Mouse (Mus musculus) kidney, embryonic 15.5 days (tissue): ENCODE results near the gene Sgsh. TPM values are rescaled to one million over a fixed set of nuclear protein-coding genes. Genes with fewer than 3 reads are reported as not detected.
"Not testable (repeated sequence)": the region's sequence is repeated elsewhere in the genome, so short reads cannot be mapped to it uniquely, and the experiment has no call there.

Source experiments
- ATAC-seq: fragments of 200-750 bp; cut with Nextera tagmentation; replicated peaks from 2 replicates; pipeline ENCODE4 v1.8.0; 2017; ENCODE audit warnings: moderate TSS enrichment; ENCODE audit not compliant: low FRiP score
- H3K27ac ChIP-seq: fragments of 300-500 bp; sonication (generic); 2 replicates; pipeline ENCODE4 v1.5.1; 2015; ENCODE audit warnings: mild to moderate bottlenecking, inconsistent platforms
- H3K27me3 ChIP-seq: fragments of 300-500 bp; sonication (generic); 2 replicates; pipeline ENCODE4 v1.6.1; 2015; ENCODE audit warnings: inconsistent platforms
- H3K36me3 ChIP-seq: fragments of 300-500 bp; sonication (generic); 2 replicates; pipeline ENCODE4 v1.6.1; 2015; ENCODE audit warnings: inconsistent platforms
- H3K4me1 ChIP-seq: fragments of 300-500 bp; sonication (generic); 2 replicates; pipeline ENCODE4 v1.6.1; 2015; ENCODE audit warnings: inconsistent platforms
- H3K4me2 ChIP-seq: fragments of 300-500 bp; sonication (generic); 2 replicates; pipeline ENCODE4 v1.6.1; 2015; ENCODE audit warnings: moderate library complexity, mild to moderate bottlenecking, inconsistent platforms
- H3K4me3 ChIP-seq: fragments of 300-500 bp; sonication (generic); replicated peaks from 2 replicates; pipeline ENCODE4 v1.5.1; 2015; ENCODE audit warnings: mild to moderate bottlenecking, inconsistent platforms
- H3K9ac ChIP-seq: fragments of 300-500 bp; sonication (generic); 2 replicates; pipeline ENCODE4 v1.6.1; 2015; ENCODE audit warnings: mild to moderate bottlenecking, inconsistent platforms
- H3K9me3 ChIP-seq: fragments of 300-500 bp; sonication (generic); replicated peaks from 2 replicates; pipeline ENCODE4 v1.6.1; 2016; ENCODE audit warnings: inconsistent platforms
- WGBS: fragments of 180-500 bp; shearing (Covaris S2); methylation state at CpG from one replicate; pipeline ENCODE4 v1.1.7; 2015; ENCODE audit warnings: mixed read lengths; 5-methylcytosine and 5-hydroxymethylcytosine counted together
- polyA plus RNA-seq: library from polyadenylated mRNA; unstranded; fragments of >200 nt; fragmentation: Nextera tagmentation; extraction: Ambion mirVana; gene quantifications from 2 replicates; pipeline ENCODE4 v1.2.1, GENCODE M21; 2015

Sgsh gene
- polyA plus RNA-seq, 1 experiment from 2014 or later: 6.6 TPM

DNA sequence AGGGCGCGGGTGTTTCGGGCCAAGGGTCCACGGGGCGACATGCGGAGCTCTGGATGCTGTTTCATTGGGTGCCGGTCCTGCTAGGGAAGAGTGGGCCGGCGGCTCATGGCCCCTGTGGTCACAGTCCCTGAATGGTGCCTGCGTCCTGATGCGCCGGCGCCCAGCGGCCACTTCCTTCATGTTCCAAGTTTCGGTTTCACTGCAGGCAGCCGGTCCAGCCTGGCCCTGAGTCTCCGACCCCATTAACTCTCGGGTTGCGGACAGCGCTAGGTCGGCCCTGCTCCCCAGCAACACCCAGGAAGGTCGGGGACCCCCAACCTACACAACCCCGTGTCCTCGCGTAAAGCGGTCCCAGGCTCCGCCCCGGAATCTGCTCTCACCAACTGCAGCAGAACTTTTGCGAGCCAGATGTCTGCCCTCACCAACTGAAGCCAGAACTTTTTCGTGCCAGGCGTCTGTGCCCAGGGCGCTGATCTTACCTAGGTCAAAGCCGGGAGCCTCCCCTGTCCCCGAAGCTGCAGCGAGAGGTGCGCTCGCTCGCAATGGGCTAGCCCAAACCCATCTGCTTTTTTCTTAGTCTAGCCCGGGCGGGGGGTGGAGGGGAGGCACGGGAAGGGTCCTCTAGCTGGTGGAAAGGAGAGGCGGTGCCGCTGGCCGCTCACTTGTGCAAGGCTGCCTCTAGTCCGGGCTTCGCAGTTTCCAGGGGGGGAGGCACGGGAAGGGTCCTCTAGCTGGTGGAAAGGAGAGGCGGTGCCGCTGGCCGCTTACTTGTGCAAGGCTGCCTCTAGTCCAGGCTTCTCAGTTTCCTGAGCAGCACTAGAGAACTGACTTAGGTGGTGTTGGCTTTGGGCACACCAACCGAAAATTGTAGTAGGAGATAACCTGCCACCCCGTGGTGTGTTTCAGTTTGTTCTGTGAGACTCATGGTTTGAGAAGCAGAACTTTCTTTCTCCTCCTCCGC, 35.2 kb upstream of the Sgsh start:
- H3K27ac ChIP-seq: peak overlapping the region; percentile 89
- peaks cover 40% of the 10 kb centered on the region for H3K27me3 ChIP-seq
- WGBS: 3% methylated on average over 53 of the region's 53 CpGs
- peak overlapping the region; percentile 98 for H3K4me2 ChIP-seq
- H3K9ac ChIP-seq: peak overlapping the region; percentile 63
- H3K36me3 ChIP-seq: no peaks in the 10 kb centered on the region
- H3K4me3 ChIP-seq: peak overlapping the region; percentile 70
- no peaks in the 10 kb centered on the region for H3K9me3 ChIP-seq
- ATAC-seq: peak; percentile 35
- H3K4me1 ChIP-seq: peaks cover 53% of the 10 kb centered on the region

DNA sequence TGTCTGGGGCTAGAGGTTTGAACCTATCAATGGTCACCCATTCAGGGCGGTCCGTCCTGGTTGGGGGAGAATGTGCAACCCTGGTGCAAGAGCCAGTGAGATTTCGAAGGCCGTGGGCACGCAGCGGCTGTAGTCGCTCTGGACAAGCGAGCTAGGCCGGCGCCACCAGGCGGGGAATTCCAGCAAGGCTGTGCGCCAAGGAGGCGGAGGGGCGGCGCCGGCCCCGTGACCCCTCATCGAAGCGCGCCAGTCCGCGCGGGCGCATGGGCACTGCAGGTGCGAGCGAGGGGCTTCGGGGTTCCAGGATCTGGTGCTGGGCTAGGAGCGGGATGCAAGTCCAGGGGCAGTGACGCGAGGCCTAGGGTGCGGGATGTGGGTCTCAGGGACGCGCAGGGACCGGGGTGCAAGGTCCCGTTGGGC, 34.5 kb upstream of the Sgsh start:
- H3K4me1 ChIP-seq: peaks cover 51% of the 10 kb centered on the region
- H3K4me3 ChIP-seq: peak overlapping the region; percentile 70
- H3K36me3 ChIP-seq: no peaks in the 10 kb centered on the region
- ATAC-seq: peak; percentile 68
- H3K27ac ChIP-seq: peak overlapping the region; percentile 89
- H3K4me2 ChIP-seq: peak overlapping the region; percentile 98
- H3K9ac ChIP-seq: peak overlapping the region; percentile 63
- under 1% methylated on average over 35 of the region's 35 CpGs for WGBS
- H3K9me3 ChIP-seq: no peaks in the 10 kb centered on the region
- H3K27me3 ChIP-seq: peaks cover 35% of the 10 kb centered on the region

DNA sequence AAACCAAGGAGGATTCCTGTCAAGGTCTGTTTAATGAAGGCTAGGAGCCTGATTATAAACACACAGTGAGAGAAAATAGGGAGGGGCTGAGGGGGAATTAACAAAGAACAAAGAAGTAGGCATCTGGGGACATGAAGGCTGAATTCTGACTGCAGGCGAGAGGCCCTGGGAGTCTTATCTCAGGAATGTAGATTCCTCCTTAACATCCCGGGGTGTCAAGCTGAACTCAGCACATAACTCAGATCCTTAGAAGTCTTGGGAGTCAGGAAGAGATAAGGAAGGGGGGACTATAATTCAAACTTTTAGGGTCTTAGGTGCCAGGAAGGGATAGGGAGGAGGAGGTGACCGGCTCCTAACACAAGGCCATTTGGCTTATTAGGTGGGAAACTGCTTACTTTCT, 31.9 kb upstream of the Sgsh start:
- not testable (repeated sequence) for H3K27ac ChIP-seq, H3K36me3 ChIP-seq, H3K9ac ChIP-seq, H3K4me3 ChIP-seq, H3K9me3 ChIP-seq, ATAC-seq, H3K4me2 ChIP-seq
- 9% methylated on average over 3 of the region's 3 CpGs for WGBS
- peaks cover 31% of the 10 kb centered on the region for H3K4me1 ChIP-seq
- H3K27me3 ChIP-seq: peaks cover 27% of the 10 kb centered on the region

DNA sequence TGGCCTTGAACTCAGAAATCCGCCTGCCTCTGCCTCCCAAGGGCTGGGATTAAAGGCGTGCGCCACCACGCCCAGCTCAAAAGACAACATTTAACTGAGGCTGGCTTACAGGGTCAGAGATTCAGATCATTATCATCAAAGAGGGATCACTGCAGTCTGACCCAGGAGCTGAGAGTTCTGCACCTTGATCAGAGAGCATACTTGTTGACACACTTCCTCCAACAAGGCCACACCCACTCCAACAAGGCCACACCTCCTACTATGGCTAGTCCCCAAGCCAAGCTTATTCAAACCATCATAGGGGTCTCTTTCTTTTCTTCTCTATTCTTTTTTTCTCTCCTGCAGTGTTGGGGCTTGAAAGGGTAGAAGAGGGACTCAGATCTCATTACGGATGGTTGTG, 31.0 kb upstream of the Sgsh start:
- Histone ChIP-seq H3K9me3 (no peaks in the 10 kb centered on the region), H3K36me3 (no peaks in the 10 kb centered on the region), H3K9ac (no peak overlapping the region), H3K27me3 (peaks cover 18% of the 10 kb centered on the region), H3K4me1 (peaks cover 21% of the 10 kb centered on the region), H3K4me3 (no peak overlapping the region), H3K27ac (no peak overlapping the region), H3K4me2 (no peak overlapping the region)
- no peak for ATAC-seq
- 93% methylated on average over 5 of the region's 5 CpGs for WGBS

DNA sequence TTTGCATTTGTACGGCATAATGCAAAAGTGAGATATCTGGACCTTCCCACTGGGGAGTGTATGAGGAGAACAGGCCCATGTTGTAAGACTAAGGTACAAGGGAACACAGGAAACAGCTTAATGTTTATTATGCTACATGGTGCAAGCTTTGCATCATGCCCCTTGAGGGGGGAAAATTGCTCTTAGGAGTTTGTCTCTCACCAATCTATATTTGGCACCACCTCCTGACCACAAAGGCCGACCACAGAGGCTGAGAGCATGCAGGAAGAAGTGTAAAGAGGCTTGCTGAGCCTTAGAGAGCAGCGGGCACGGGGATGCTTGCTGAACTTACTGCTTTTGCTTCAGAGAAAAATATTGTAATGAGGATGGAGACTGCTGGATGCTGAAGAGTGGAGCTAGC, 29.6 kb upstream of the Sgsh start:
- Histone ChIP-seq H3K4me2 (no peak overlapping the region), H3K27me3 (peaks cover 16% of the 10 kb centered on the region), H3K9me3 (no peaks in the 10 kb centered on the region), H3K27ac (no peak overlapping the region), H3K4me3 (no peak overlapping the region), H3K9ac (no peak overlapping the region), H3K36me3 (peaks cover 6% of the 10 kb centered on the region), H3K4me1 (peaks cover 12% of the 10 kb centered on the region)
- 82% methylated on average over 4 of the region's 4 CpGs for WGBS
- ATAC-seq: no peak

DNA sequence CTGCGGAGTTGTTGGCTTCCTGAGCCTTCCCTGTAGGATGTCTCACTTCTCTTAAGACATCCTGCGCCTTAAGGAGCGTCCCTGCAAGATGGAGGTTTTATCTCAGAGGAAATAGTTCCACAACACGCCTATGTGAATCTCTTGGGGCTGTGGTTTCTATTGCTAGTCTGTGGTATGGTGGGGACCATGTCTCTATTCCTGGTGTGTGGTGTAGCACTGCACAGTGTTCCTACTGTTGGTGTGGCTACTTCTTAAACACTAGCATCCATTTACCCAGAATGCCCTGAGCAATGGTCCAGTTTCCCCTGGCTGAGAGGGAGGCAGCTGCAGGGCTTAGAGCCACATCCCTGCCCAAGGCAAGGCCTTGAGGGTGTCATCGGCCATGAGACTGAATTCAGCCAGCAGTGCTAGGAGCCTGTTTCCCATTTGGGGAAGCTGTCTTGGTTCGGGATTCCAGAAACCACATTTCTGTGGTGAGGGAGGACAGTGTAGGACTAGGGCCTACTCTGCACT, 27.1 kb upstream of the Sgsh start:
- Histone ChIP-seq H3K9me3 (no peaks in the 10 kb centered on the region), H3K36me3 (peaks cover 27% of the 10 kb centered on the region), H3K9ac (no peak overlapping the region), H3K4me2 (no peak overlapping the region), H3K27ac (no peak overlapping the region), H3K4me3 (no peak overlapping the region), H3K27me3 (no peaks in the 10 kb centered on the region), H3K4me1 (0 out of 2 replicates have a peak, but pooled peaks cover 1% of the 10 kb centered on the region)
- 81% methylated on average over 6 of the region's 6 CpGs for WGBS
- ATAC-seq: no peak

DNA sequence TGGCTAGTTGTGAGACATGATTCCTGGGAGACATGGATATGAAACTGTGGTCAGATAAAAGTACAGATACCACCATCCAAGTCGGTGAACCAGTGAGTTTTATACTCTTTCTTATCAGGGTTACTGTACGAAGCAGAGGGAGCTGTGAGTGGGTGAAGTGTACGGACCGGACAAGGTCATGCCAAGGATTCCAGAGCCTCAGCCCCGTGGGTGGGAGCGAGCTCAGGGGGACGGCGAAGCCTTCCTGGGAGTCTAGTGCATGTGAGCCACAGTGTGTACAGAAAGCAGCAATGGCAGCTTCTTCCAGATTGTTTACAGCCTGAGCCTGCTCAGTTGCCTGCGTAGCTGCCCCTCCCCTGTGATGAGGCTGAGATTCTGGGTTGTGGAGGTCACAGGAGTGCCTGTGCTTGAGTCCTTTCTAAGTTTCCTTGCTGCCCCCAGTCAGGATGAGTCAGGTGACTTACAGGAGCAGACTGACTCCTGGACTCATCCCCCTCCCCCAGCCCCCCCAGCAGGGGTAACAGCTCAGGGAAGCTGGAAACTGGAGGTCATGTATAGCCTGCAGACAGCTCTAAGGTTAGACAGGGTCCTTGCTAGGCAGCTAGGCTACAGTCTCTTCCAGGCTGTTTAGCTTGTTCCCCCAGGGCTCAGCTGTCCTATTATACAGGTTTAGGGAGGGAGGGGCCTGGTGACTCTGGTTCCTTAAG, 26.4 kb upstream of the Sgsh start:
- no peak overlapping the region for H3K4me2 ChIP-seq
- H3K36me3 ChIP-seq: peaks cover 32% of the 10 kb centered on the region
- H3K4me1 ChIP-seq: no peaks in the 10 kb centered on the region
- no peak overlapping the region for H3K4me3 ChIP-seq
- H3K27ac ChIP-seq: no peak overlapping the region
- no peak overlapping the region for H3K9ac ChIP-seq
- WGBS: 77% methylated on average over 9 of the region's 9 CpGs
- H3K9me3 ChIP-seq: no peaks in the 10 kb centered on the region
- H3K27me3 ChIP-seq: no peaks in the 10 kb centered on the region
- no peak for ATAC-seq

DNA sequence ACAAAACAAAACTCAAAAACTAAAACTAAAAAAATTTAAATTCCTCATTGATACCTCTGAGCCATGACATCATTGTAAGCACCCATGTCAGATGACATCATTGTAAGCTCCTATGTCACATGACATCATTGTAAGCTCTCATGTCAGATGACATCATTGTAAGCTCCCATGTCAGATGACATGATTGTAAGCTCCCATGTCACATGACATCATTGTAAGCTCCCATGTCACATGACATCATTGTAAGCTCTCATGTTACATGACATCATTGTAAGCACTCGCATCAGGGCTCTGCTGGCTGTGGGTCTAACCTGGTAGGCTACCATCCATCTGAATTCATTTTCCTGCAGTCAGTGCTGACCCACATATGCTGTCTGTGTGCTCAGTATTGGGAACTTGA, 23.2 kb upstream of the Sgsh start:
- Histone ChIP-seq H3K27me3 (no peaks in the 10 kb centered on the region), H3K9me3 (no peaks in the 10 kb centered on the region), H3K4me3 (no peak overlapping the region), H3K4me1 (peaks cover 3% of the 10 kb centered on the region; the same call in 1 of the 2 replicates), H3K9ac (no peak overlapping the region), H3K4me2 (no peak overlapping the region), H3K27ac (no peak overlapping the region), H3K36me3 (peaks cover 32% of the 10 kb centered on the region)
- ATAC-seq: no peak
- 86% methylated on average over 1 of the region's 1 CpGs for WGBS

DNA sequence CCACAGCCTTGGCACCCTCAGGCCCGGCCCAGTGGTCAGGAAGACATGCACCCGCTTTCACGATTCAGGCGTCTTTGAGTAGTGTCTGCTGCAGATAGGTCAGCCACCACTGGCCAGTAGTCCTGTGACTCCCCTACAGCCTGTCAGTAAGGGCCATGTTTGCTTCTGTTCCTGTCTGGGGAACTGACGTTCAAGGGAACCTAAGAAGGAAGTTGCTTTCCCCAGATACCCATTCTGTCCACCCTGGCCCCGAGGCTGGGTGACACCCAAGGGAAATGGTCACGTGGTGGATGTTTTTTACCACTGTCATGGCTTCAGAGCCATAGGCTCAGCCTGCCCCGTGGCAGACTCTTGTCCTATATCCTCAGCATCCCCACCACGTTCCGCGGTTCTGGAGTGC, 22.0 kb upstream of the Sgsh start:
- 92% methylated on average over 11 of the region's 11 CpGs for WGBS
- no peak for ATAC-seq
- Histone ChIP-seq H3K4me1 (peaks cover 3% of the 10 kb centered on the region; the same call in 1 of the 2 replicates), H3K9me3 (no peaks in the 10 kb centered on the region), H3K9ac (no peak overlapping the region), H3K36me3 (peaks cover 32% of the 10 kb centered on the region), H3K27ac (no peak overlapping the region), H3K4me2 (no peak overlapping the region), H3K4me3 (no peak overlapping the region), H3K27me3 (no peaks in the 10 kb centered on the region)

DNA sequence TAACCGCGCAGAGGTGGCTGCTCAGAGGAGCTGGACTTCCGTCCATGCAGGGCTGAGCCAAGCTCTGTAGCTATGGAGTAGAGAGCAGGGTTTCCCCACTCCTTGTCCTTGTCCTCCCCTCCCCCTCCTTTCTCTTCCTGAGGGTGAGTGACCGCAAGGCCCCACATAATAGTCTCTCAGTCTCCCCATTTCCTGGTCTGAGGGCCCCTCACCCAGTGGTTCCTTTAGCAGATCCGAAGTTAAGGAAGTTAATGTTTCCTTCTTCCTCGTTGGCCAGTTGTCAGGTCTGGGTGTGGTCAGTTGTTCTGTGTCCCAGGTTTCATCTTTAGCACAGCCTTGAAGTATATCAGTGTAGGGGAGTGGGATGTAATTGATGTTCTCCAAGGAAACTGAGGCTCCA, 20.1 kb upstream of the Sgsh start:
- Histone ChIP-seq H3K36me3 (peaks cover 31% of the 10 kb centered on the region), H3K27me3 (no peaks in the 10 kb centered on the region), H3K9me3 (no peaks in the 10 kb centered on the region), H3K4me2 (no peak overlapping the region), H3K27ac (no peak overlapping the region), H3K4me3 (no peak overlapping the region), H3K9ac (no peak overlapping the region), H3K4me1 (peaks cover 3% of the 10 kb centered on the region; the same call in 1 of the 2 replicates)
- ATAC-seq: no peak
- WGBS: 74% methylated on average over 6 of the region's 6 CpGs

DNA sequence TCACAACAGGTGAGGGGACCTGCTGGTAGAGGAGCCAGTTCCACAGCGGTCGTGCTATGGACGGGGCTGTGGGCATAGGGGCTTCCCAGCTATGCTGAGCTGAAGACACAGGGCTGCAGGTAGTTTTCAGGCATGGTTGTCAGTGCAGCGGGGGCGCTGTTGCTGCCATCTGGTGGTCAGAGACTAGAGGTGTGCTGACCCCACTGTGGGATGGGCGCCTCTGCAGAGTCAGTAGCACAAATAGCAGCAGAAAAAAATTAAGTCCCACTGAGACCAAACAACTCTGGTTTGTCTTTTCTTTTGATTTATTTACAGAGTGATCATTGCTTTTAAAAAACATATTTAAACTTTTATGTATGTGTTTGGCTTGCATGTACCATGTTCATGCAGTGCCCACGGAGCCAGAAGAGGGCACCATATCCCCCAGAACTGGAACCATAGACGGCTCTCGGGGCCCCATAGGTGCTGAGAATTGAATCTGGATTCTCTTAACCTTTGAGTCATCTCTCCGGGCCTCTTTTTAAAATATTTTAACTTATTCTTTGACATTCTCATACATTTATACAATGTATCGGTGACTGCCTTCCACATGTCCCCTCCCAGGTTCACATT, 8.3 kb upstream of the Sgsh start:
- H3K27ac ChIP-seq: no peak overlapping the region
- H3K4me3 ChIP-seq: 0 out of 2 replicates have a peak overlapping the region, but pooled peaks have one; percentile 14
- H3K27me3 ChIP-seq: no peaks in the 10 kb centered on the region
- H3K36me3 ChIP-seq: peaks cover 46% of the 10 kb centered on the region
- no peak overlapping the region for H3K9ac ChIP-seq
- peak; percentile 77 for ATAC-seq
- H3K9me3 ChIP-seq: no peaks in the 10 kb centered on the region
- 36% methylated on average over 11 of the region's 11 CpGs for WGBS
- peak overlapping the region; percentile 38 for H3K4me2 ChIP-seq
- H3K4me1 ChIP-seq: peaks cover 10% of the 10 kb centered on the region
